Mouse (Mus musculus): Measurements from ENCODE around the gene Gm3512. TPM values are rescaled to one million over a fixed set of nuclear protein-coding genes. Genes with fewer than 3 reads are reported as not detected.
"Not testable (repeated sequence)": the region's sequence is repeated elsewhere in the genome, so short reads cannot be mapped to it uniquely, and the experiment has no call there.

Gm3512 gene
- total RNA-seq (2014; rRNA removed) (6.8 and 9.6 TPM in 2 replicates), polyA plus RNA-seq (2015; fragmentation: Nextera tagmentation; extraction: Ambion mirVana) (10.6 and 10.8 TPM in 2 replicates)

DNA sequence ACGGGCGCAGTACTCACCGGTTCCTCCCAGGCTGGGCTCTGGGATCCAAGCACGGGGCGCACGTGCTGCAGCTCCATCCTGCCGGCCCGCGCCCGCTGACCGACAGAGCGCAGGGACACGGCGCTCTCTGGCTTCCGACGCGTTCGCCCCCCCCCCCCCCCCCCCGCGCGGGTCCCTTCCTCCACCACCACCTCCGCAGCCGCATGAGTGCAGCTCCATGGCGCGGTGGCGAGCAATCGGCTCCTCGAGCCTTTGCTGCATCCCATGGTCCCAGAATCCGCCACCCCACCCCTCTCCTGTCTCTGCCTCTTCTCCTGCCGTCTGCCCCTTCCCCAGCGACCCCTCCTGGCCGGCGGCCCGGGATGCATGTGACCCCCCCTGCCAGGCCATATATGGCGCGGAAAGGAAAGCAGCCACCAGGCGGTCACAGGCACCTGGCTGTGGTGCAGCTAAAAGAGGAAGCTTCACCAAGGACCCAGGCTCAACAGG, at the start of gene Gm3512:
Gene Gm3512 (minus strand): TSS at position 51 of the 489 bp plus-strand sequence.
- not testable (repeated sequence) for H3K4me3 ChIP-seq (ENCODE audit: low read depth, low read length); H3K4me1 ChIP-seq (ENCODE audit: insufficient read depth, low read length); ATAC-seq (ENCODE audit: low FRiP score); H3K27me3 ChIP-seq (ENCODE audit: insufficient read depth, low read length); H3K9ac ChIP-seq (replicated peaks; ENCODE audit: low read length, poor library complexity, severe bottlenecking); H3K4me2 ChIP-seq (ENCODE audit: low read depth, low read length, poor library complexity, severe bottlenecking); H3K9me3 ChIP-seq (ENCODE audit: low read length); H3K36me3 ChIP-seq (ENCODE audit: insufficient read depth, low read length); DNase-seq (ENCODE audit: low spot score); H3K27ac ChIP-seq (ENCODE audit: low read depth, low read length)
- no CpG with 5 or more reads among the region's 37 CpGs for WGBS

DNA sequence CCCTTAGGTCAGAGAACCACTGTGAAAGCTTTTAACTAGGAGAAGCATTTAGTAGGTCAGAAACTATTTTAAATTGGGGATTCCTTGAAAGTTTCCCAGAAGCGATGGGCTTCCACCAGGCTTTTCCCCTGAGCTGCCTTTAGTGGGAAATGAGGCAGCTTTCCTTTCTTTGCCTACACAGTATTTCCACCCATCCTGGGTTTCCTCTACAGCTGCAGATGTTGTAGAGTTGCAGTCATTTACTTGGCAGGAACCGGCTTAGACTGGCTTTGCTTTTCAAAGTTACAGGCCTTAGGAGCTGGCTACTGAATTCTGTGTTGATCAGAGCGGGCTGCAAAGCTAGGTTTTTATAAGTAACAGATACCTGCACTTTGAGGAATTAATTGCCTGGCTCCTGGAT, 25.7 kb upstream of the Gm3512 start:
- not testable (repeated sequence) for H3K27ac ChIP-seq (ENCODE audit: low read depth, low read length); H3K4me1 ChIP-seq (ENCODE audit: insufficient read depth, low read length); H3K9me3 ChIP-seq (ENCODE audit: low read length); H3K4me2 ChIP-seq (ENCODE audit: low read depth, low read length, poor library complexity, severe bottlenecking); H3K27me3 ChIP-seq (ENCODE audit: insufficient read depth, low read length); H3K9ac ChIP-seq (replicated peaks; ENCODE audit: low read length, poor library complexity, severe bottlenecking); H3K4me3 ChIP-seq (ENCODE audit: low read depth, low read length); ATAC-seq (ENCODE audit: low FRiP score); H3K36me3 ChIP-seq (ENCODE audit: insufficient read depth, low read length); DNase-seq (ENCODE audit: low spot score)
- WGBS = 100% methylated on average over 1 of the region's 3 CpGs

DNA sequence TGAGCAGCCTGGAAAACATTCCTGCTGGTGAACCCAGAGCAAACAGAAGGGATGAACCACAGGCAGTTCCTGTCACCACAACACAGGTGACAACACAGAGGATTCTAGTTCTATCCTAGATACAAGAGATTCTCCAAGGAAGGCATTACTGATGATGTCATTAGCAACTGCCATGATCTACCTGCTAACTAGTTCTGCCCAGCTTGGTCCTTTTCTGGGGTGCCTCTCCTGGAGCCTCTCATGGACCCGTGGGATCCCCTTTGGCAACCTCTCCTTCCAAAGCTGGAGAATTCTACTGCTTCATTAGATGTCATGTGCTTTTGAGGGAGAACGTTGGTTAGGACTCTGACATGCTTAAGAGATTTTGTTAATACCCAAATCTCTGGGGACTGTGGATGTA, 20.1 kb upstream of the Gm3512 start, which contains the start of gene Gm16434:
Gene Gm16434 (minus strand): TSS at position 101 of the 400 bp plus-strand sequence.
- not testable (repeated sequence) for H3K4me3 ChIP-seq (ENCODE audit: low read depth, low read length); H3K9ac ChIP-seq (replicated peaks; ENCODE audit: low read length, poor library complexity, severe bottlenecking); H3K27ac ChIP-seq (ENCODE audit: low read depth, low read length); H3K4me1 ChIP-seq (ENCODE audit: insufficient read depth, low read length); H3K4me2 ChIP-seq (ENCODE audit: low read depth, low read length, poor library complexity, severe bottlenecking); H3K9me3 ChIP-seq (ENCODE audit: low read length); DNase-seq (ENCODE audit: low spot score); H3K36me3 ChIP-seq (ENCODE audit: insufficient read depth, low read length); ATAC-seq (ENCODE audit: low FRiP score); H3K27me3 ChIP-seq (ENCODE audit: insufficient read depth, low read length)
- no CpG with 5 or more reads among the region's 2 CpGs for WGBS

DNA sequence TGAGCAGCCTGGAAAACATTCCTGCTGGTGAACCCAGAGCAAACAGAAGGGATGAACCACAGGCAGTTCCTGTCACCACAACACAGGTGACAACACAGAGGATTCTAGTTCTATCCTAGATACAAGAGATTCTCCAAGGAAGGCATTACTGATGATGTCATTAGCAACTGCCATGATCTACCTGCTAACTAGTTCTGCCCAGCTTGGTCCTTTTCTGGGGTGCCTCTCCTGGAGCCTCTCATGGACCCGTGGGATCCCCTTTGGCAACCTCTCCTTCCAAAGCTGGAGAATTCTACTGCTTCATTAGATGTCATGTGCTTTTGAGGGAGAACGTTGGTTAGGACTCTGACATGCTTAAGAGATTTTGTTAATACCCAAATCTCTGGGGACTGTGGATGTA, 49.0 kb downstream of the Gm3512 start, which contains the start of gene Gm6676:
Gene Gm6676 (minus strand): TSS at position 101 of the 400 bp plus-strand sequence.
- not testable (repeated sequence) for H3K9ac ChIP-seq (replicated peaks; ENCODE audit: low read length, poor library complexity, severe bottlenecking); H3K4me3 ChIP-seq (ENCODE audit: low read depth, low read length); H3K4me2 ChIP-seq (ENCODE audit: low read depth, low read length, poor library complexity, severe bottlenecking); ATAC-seq (ENCODE audit: low FRiP score); H3K27me3 ChIP-seq (ENCODE audit: insufficient read depth, low read length); H3K36me3 ChIP-seq (ENCODE audit: insufficient read depth, low read length); H3K9me3 ChIP-seq (ENCODE audit: low read length); H3K27ac ChIP-seq (ENCODE audit: low read depth, low read length); DNase-seq (ENCODE audit: low spot score); H3K4me1 ChIP-seq (ENCODE audit: insufficient read depth, low read length)
- no CpG with 5 or more reads among the region's 2 CpGs for WGBS

DNA sequence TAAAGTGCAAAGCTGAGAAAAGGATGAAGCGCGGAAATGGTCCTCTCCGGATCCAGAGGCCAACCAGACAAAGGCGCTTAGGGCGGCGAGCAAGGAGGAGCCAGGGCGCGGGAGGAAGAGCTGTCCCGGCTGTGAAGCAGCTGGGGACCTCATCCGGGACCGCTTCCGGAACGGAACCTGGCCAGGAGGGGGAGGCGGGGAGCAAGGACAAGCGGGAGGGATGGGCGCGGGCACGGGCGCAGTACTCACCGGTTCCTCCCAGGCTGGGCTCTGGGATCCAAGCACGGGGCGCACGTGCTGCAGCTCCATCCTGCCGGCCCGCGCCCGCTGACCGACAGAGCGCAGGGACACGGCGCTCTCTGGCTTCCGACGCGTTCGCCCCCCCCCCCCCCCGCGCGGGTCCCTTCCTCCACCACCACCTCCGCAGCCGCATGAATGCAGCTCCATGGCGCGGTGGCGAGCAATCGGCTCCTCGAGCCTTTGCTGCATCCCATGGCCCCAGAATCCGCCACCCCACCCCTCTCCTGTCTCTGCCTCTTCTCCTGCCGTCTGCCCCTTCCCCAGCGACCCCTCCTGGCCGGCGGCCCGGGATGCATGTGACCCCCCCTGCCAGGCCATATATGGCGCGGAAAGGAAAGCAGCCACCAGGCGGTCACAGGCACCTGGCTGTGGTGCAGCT, 69.1 kb downstream of the Gm3512 start:
- ATAC-seq (ENCODE audit: low FRiP score) = peak; percentile 80; the same call in 1 of the 2 replicates
- H3K9ac ChIP-seq (replicated peaks; ENCODE audit: low read length, poor library complexity, severe bottlenecking) = peak overlapping the region; percentile 64; the same call in 1 of the 2 replicates
- peak overlapping the region; percentile 37 for H3K4me3 ChIP-seq (ENCODE audit: low read depth, low read length)
- H3K4me2 ChIP-seq (ENCODE audit: low read depth, low read length, poor library complexity, severe bottlenecking) = peak overlapping the region; percentile 39; the same call in 1 of the 2 replicates
- H3K9me3 ChIP-seq (ENCODE audit: low read length); H3K4me1 ChIP-seq (ENCODE audit: insufficient read depth, low read length); H3K36me3 ChIP-seq (ENCODE audit: insufficient read depth, low read length); H3K27me3 ChIP-seq (ENCODE audit: insufficient read depth, low read length); DNase-seq (ENCODE audit: low spot score): not testable (repeated sequence)
- TF ChIP-seq CTCF (IDR thresholded peaks at IDR 0.05) = peak; percentile 21; the same call in 1 of the 2 replicates
- H3K27ac ChIP-seq (ENCODE audit: low read depth, low read length) = peak overlapping the region; percentile 69; the same call in 1 of the 2 replicates
- 1% methylated on average over 8 of the region's 54 CpGs for WGBS

Other genes starting within 250 kb of the Gm3512 start
- gene Gm6356, start 200.7 kb downstream of the Gm3512 start, total RNA-seq (2014; rRNA removed) = not detected in 2 replicates
- not detected in 2 replicates for gene Gm6356, start 200.7 kb downstream of the Gm3512 start, polyA plus RNA-seq (2015; fragmentation: Nextera tagmentation; extraction: Ambion mirVana)
- gene Gm10406, start 147.1 kb downstream of the Gm3512 start, total RNA-seq (2014; rRNA removed) = 3.0 and 7.4 TPM in 2 replicates
- gene Gm10406, start 147.1 kb downstream of the Gm3512 start, polyA plus RNA-seq (2015; fragmentation: Nextera tagmentation; extraction: Ambion mirVana) = 6.6 and 6.9 TPM in 2 replicates
- gene Gm3685, start 129.6 kb downstream of the Gm3512 start, total RNA-seq (2014; rRNA removed) = not detected in 2 replicates
- gene Gm3685, start 129.6 kb downstream of the Gm3512 start, polyA plus RNA-seq (2015; fragmentation: Nextera tagmentation; extraction: Ambion mirVana) = not detected in 2 replicates
- 5.9 and 10.6 TPM in 2 replicates for gene Gm3696, start 73.9 kb downstream of the Gm3512 start, total RNA-seq (2014; rRNA removed)
- gene Gm3696, start 73.9 kb downstream of the Gm3512 start, polyA plus RNA-seq (2015; fragmentation: Nextera tagmentation; extraction: Ambion mirVana) = 7.7 and 8.3 TPM in 2 replicates
- not detected in 2 replicates for gene Gm6676, start 49.1 kb downstream of the Gm3512 start, total RNA-seq (2014; rRNA removed)
- not detected in 2 replicates for gene Gm6676, start 49.1 kb downstream of the Gm3512 start, polyA plus RNA-seq (2015; fragmentation: Nextera tagmentation; extraction: Ambion mirVana)
- gene Gm16434, start 20.0 kb upstream of the Gm3512 start, total RNA-seq (2014; rRNA removed) = not detected in 2 replicates
- not detected in 2 replicates for gene Gm16434, start 20.0 kb upstream of the Gm3512 start, polyA plus RNA-seq (2015; fragmentation: Nextera tagmentation; extraction: Ambion mirVana)
- not detected in 2 replicates for gene Gm3727, start 90.2 kb upstream of the Gm3512 start, total RNA-seq (2014; rRNA removed)
- gene Gm3727, start 90.2 kb upstream of the Gm3512 start, polyA plus RNA-seq (2015; fragmentation: Nextera tagmentation; extraction: Ambion mirVana) = not detected in 2 replicates
- gene Gm3739, start 140.5 kb upstream of the Gm3512 start, total RNA-seq (2014; rRNA removed) = 6.8 and 10.4 TPM in 2 replicates
- gene Gm3739, start 140.5 kb upstream of the Gm3512 start, polyA plus RNA-seq (2015; fragmentation: Nextera tagmentation; extraction: Ambion mirVana) = 9.0 and 10.4 TPM in 2 replicates
- gene Gm5797, start 157.9 kb upstream of the Gm3512 start, total RNA-seq (2014; rRNA removed) = not detected in 2 replicates
- gene Gm5797, start 157.9 kb upstream of the Gm3512 start, polyA plus RNA-seq (2015; fragmentation: Nextera tagmentation; extraction: Ambion mirVana) = not detected in 2 replicates
- gene Gm8374, start 190.6 kb upstream of the Gm3512 start, total RNA-seq (2014; rRNA removed) = not detected in 2 replicates
- gene Gm8374, start 190.6 kb upstream of the Gm3512 start, polyA plus RNA-seq (2015; fragmentation: Nextera tagmentation; extraction: Ambion mirVana) = not detected in 2 replicates

Data from midbrain, postnatal 0 days (tissue).